Mouse (Mus musculus) thymus, postnatal 36 days (tissue): ENCODE measurements at regions not wholly inside any gene's neighbourhood (a gene's known extent, or its start where the extent isn't known, plus 50 kb on each side); places are given as distances from the start of the nearest gene placed in this dataset.

ENCODE experiments used
- DNase-seq, 2 experiments: peaks; one replicate each; pipeline ENCODE4 v3.0.0; 2022; ENCODE audit warnings: mixed read lengths in 2 of 2

- DNase-seq, result no peak
Measured at GRCm38 (mm10) chr10:38147421-38147820, 674.2 kb downstream of the Rfpl4b start.

- no peak for DNase-seq
Measured at GRCm38 (mm10) chr10:38139196-38139595, 682.4 kb downstream of the Rfpl4b start.

GRCm38 (mm10) chr10:38121911-38122573 is 699.5 kb downstream of the Rfpl4b start:
- no peak for DNase-seq

- DNase-seq, result no peak
Measured at GRCm38 (mm10) chr10:38118601-38119000, 703.0 kb downstream of the Rfpl4b start.

- DNase-seq, result no peak
Measured at GRCm38 (mm10) chr10:38116516-38116915, 705.1 kb downstream of the Rfpl4b start.

GRCm38 (mm10) chr10:38114194-38114593 is 707.4 kb downstream of the Rfpl4b start:
- DNase-seq, result no peak

- DNase-seq, result no peak
Measured at GRCm38 (mm10) chr10:38108591-38108990, 713.0 kb downstream of the Rfpl4b start.

GRCm38 (mm10) chr10:38103570-38103969 is 718.0 kb downstream of the Rfpl4b start:
- DNase-seq, result no peak

GRCm38 (mm10) chr10:38078521-38078920 is 743.1 kb downstream of the Rfpl4b start:
- DNase-seq, result no peak

- no peak for DNase-seq
Measured at GRCm38 (mm10) chr10:38072394-38072793, 749.2 kb downstream of the Rfpl4b start.

GRCm38 (mm10) chr10:38059050-38059449 is 762.5 kb downstream of the Rfpl4b start:
- DNase-seq, result no peak

- no peak for DNase-seq
Measured at GRCm38 (mm10) chr10:38010452-38010851, 811.1 kb downstream of the Rfpl4b start.

GRCm38 (mm10) chr10:37995691-37996445 is 825.7 kb downstream of the Rfpl4b start:
- DNase-seq, result no peak

- DNase-seq, result no peak
Measured at GRCm38 (mm10) chr10:37988297-37989263, 833.0 kb downstream of the Rfpl4b start.

GRCm38 (mm10) chr10:37978899-37979539 is 840.3 kb upstream of the Marcks start:
- no peak for DNase-seq

- DNase-seq, result no peak
Measured at GRCm38 (mm10) chr10:37960051-37960450, 821.3 kb upstream of the Marcks start.

- DNase-seq, result no peak
Measured at GRCm38 (mm10) chr10:37914780-37915179, 776.1 kb upstream of the Marcks start.

- no peak for DNase-seq
Measured at GRCm38 (mm10) chr10:37911669-37912068, 772.9 kb upstream of the Marcks start.

GRCm38 (mm10) chr10:37908276-37908675 is 769.6 kb upstream of the Marcks start:
- DNase-seq, result no peak

- DNase-seq, result no peak
Measured at GRCm38 (mm10) chr10:37907731-37908130, 769.0 kb upstream of the Marcks start.

- no peak for DNase-seq
Measured at GRCm38 (mm10) chr10:37887961-37888360, 749.2 kb upstream of the Marcks start.

GRCm38 (mm10) chr10:37880841-37881240 is 742.1 kb upstream of the Marcks start:
- no peak for DNase-seq

- no peak for DNase-seq
Measured at GRCm38 (mm10) chr10:37873925-37874324, 735.2 kb upstream of the Marcks start.
